Mouse (Mus musculus): Measurements from ENCODE around the gene Bcl11a.

DNA sequence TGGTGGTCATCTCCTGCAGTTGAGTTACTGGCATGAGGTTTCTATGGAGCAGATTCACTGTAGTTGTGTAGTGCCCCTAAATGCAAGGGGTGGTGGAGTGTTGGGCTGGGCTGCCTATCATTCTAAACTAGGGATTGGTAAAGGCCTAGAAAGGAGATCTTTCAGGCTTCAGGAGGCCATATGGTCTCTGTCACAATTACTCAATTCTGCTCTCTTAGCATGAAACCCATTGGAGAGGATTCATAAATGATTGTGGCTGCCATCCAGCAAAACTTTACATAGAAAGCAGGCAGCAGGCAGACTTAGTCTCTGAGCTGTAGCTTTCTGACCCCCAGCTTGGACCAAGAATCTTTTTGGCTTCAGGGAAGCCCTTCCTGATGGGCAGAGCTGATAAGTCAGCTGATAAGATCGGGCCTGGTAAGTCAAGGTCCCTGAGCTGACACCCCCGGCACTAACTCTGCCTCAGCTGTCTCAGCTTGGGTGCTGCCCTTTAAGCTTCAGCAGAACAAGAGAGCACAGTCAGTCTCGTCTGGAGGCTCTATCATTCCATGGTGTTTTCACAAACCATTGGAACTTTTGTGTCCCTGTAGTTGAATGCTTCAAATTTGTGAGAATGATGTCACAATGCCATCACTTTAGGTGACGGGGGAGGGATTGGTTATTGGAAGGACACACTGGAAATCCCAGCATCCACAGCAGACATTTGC is 143.9 kb downstream of the Bcl11a start:
- TF ChIP-seq CTCF (IDR thresholded peaks at IDR 0.05; ENCODE audit: low read depth, low read length), result no peak
- TF ChIP-seq POLR2AphosphoS5 (IDR thresholded peaks at IDR 0.05; ENCODE audit: insufficient replicate concordance, low read depth, low read length), result no peak
- no peak for TF ChIP-seq GATA1 (IDR thresholded peaks at IDR 0.05; ENCODE audit: borderline replicate concordance, low read length)

Measured in G1E (cell line).